Mouse (Mus musculus) liver, embryonic 13.5 days (tissue): ENCODE data around the gene Cox15. TPM values are rescaled to one million over a fixed set of nuclear protein-coding genes. Genes with fewer than 3 reads are reported as not detected.

Experiments
- ATAC-seq: fragments of 200-750 bp; cut with Nextera tagmentation; 2 replicates; pipeline ENCODE4 v1.8.0; 2017; ENCODE audit warnings: low read depth, mild to moderate bottlenecking, moderate number of reproducible peaks, moderate library complexity
- DNase-seq: peaks from one replicate; pipeline ENCODE4 v3.0.0; 2022
- H3K27ac ChIP-seq: fragments of 300-500 bp; sonication (generic); 2 replicates; pipeline ENCODE4 v1.5.1; 2015; ENCODE audit warnings: moderate library complexity, mild to moderate bottlenecking, inconsistent platforms
- H3K27me3 ChIP-seq: fragments of 300-500 bp; sonication (generic); 2 replicates; pipeline ENCODE4 v1.6.1; 2015; ENCODE audit warnings: mild to moderate bottlenecking, inconsistent platforms
- H3K36me3 ChIP-seq: fragments of 300-500 bp; sonication (generic); 2 replicates; pipeline ENCODE4 v1.6.1; 2015; ENCODE audit warnings: mild to moderate bottlenecking, inconsistent platforms
- H3K4me1 ChIP-seq: fragments of 300-500 bp; sonication (generic); replicated peaks from 2 replicates; pipeline ENCODE4 v1.6.1; 2015; ENCODE audit warnings: inconsistent platforms
- H3K4me2 ChIP-seq: fragments of 300-500 bp; sonication (generic); 2 replicates; pipeline ENCODE4 v1.6.1; 2015; ENCODE audit warnings: inconsistent platforms, mild to moderate bottlenecking, moderate library complexity
- H3K4me3 ChIP-seq: fragments of 300-500 bp; sonication (generic); replicated peaks from 2 replicates; pipeline ENCODE4 v1.5.1; 2015; ENCODE audit warnings: mild to moderate bottlenecking, inconsistent platforms
- H3K9ac ChIP-seq: fragments of 300-500 bp; sonication (generic); 2 replicates; pipeline ENCODE4 v1.6.1; 2015; ENCODE audit warnings: mild to moderate bottlenecking, inconsistent platforms
- H3K9me3 ChIP-seq: fragments of 300-500 bp; sonication (generic); replicated peaks from 2 replicates; pipeline ENCODE4 v1.6.1; 2016; ENCODE audit warnings: inconsistent platforms
- WGBS: fragments of 180-500 bp; shearing (Covaris S2); methylation state at CpG from one replicate; pipeline ENCODE4 v1.1.7; 2015; ENCODE audit not compliant: insufficient replicate concordance; 5-methylcytosine and 5-hydroxymethylcytosine counted together
- polyA plus RNA-seq: library from polyadenylated mRNA; unstranded; fragments of >200 nt; fragmentation: Nextera tagmentation; extraction: Ambion mirVana; gene quantifications from 2 replicates; pipeline ENCODE4 v1.2.1, GENCODE M21; 2015

The Cox15 gene
- polyA plus RNA-seq, 1 experiment from 2014 or later: 7.0 TPM

DNA sequence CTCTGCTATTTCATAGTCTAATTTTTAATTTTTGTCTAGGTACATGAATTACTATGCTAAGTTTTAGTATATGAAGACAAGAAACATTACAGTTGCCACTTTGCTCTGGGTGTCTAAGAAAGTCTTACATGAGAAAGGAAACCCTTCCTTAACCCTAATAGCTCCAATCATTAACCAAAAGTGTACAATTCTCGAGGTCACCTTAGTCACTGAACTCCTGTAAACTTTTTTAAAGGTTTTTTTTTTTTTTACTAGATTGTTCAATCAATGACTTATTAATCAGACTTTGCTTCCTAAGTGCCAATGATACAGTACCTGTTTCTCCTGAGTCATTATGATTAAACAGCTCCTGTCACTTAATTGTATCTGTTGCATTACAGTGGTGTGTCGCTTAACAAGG is 24.5 kb upstream of the Cox15 start:
- ATAC-seq (no peak), DNase-seq (no peak)
- no peak overlapping the region for H3K27ac ChIP-seq
- 58% methylated on average over 2 of the region's 2 CpGs for WGBS
- H3K9me3 ChIP-seq: no peaks in the 10 kb centered on the region
- H3K4me3 ChIP-seq: no peak overlapping the region
- no peak overlapping the region for H3K4me2 ChIP-seq
- peaks cover 20% of the 10 kb centered on the region for H3K4me1 ChIP-seq
- no peaks in the 10 kb centered on the region for H3K27me3 ChIP-seq
- H3K9ac ChIP-seq: no peak overlapping the region
- H3K36me3 ChIP-seq: no peaks in the 10 kb centered on the region

DNA sequence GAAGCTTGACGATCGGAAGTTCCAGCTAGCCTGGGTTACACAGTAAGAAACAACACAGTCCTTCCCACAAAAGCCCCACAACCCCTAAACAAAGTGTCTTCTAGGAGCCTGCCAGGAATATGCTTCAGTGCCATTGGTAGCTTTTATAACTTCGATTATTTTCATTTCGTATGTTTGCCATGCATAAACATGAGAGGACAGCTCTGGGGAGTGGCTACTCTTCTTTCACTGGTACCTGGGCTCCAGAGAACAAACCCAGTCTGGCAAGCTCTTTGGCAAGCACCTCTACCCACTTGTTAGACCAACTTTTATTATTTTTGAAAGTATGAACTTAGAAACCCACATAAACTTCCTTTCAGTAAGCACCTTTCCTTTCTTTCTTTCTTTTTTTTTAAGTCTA is 23.8 kb upstream of the Cox15 start:
- H3K27ac ChIP-seq: no peak overlapping the region
- no peaks in the 10 kb centered on the region for H3K36me3 ChIP-seq
- H3K27me3 ChIP-seq: no peaks in the 10 kb centered on the region
- no peak for DNase-seq
- peaks cover 24% of the 10 kb centered on the region for H3K4me1 ChIP-seq
- WGBS: 68% methylated on average over 4 of the region's 4 CpGs
- H3K9me3 ChIP-seq: no peaks in the 10 kb centered on the region
- no peak overlapping the region for H3K4me3 ChIP-seq
- ATAC-seq: no peak
- H3K9ac ChIP-seq: no peak overlapping the region
- no peak overlapping the region for H3K4me2 ChIP-seq

DNA sequence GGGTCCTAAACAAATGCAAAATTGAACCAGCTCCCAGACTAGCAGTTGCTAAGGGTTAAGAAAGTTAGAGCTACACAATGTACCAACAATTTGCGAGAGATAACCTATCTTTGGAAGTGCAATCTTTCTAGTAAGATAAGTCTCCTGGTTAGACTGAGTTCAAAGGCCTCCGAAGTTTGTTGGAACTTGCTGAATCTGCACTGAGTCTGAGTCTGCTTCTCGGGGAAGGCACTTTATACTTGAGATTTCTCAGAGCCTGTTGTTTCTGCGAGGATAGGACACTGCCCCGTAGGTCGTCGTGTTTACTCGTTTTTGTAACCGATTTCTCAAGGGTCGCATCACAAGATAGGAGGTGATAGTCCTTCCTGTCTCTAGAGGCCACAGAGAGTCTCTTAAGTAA is 22.6 kb upstream of the Cox15 start:
- ATAC-seq (no peak), DNase-seq (no peak)
- 26% methylated on average over 10 of the region's 10 CpGs for WGBS

DNA sequence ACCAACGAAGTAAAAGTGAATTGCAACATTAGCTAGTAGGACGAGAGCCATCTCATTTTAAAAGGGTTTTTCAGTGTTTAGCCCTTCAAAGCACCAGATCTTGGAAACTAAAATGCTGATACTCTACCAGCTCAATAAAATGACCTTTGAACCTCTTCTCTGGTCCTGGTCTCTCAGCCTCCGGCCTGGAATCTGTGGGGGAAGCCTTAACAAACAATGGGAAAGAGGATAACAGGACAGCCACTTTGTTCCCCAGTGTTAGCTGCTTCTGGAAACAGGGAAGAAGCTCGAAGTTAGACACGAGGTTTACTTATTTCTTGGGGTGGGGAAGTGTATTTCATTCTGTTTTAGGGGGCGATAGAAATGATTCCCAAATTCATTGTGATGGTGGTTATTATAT is 19.5 kb upstream of the Cox15 start:
- 56% methylated on average over 6 of the region's 6 CpGs for WGBS

More for the DNA sequence above, 22.6 kb upstream of the Cox15 start:
- H3K27ac ChIP-seq: no peak overlapping the region
- H3K4me1 ChIP-seq: peaks cover 26% of the 10 kb centered on the region
- no peaks in the 10 kb centered on the region for H3K9me3 ChIP-seq
- no peaks in the 10 kb centered on the region for H3K36me3 ChIP-seq
- no peak overlapping the region for H3K4me2 ChIP-seq
- no peak overlapping the region for H3K4me3 ChIP-seq
- no peak overlapping the region for H3K9ac ChIP-seq
- H3K27me3 ChIP-seq: no peaks in the 10 kb centered on the region

DNA sequence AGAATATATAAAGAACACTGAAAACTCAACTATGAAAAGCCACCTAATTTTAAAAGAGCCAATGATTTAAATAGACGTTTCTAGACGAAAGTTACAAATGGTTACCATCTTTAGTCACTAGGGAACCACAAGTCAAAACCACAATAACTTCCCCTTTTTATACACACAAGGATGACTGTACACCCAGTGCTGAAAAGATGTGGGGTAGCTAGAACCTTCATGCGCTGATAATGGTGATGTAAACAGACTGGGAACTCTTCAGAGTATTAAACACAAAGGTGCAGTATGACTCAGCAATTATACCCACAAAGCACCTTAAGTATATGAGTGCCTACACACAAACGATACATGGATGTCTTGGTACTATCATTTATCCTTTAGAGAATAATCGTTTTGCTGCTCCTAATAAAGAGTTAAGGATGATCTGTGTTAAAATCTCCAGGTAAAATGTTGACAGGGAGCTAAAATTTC is 18.7 kb upstream of the Cox15 start:
- H3K9me3 ChIP-seq: no peaks in the 10 kb centered on the region
- H3K27ac ChIP-seq: no peak overlapping the region
- H3K4me3 ChIP-seq: no peak overlapping the region
- 22% methylated on average over 5 of the region's 5 CpGs for WGBS
- no peaks in the 10 kb centered on the region for H3K27me3 ChIP-seq
- H3K9ac ChIP-seq: no peak overlapping the region
- H3K4me2 ChIP-seq: no peak overlapping the region
- no peak for DNase-seq
- peaks cover 22% of the 10 kb centered on the region for H3K4me1 ChIP-seq
- ATAC-seq: no peak
- no peaks in the 10 kb centered on the region for H3K36me3 ChIP-seq

More for the DNA sequence above, 19.5 kb upstream of the Cox15 start:
- Histone ChIP-seq H3K9me3 (no peaks in the 10 kb centered on the region), H3K9ac (no peak overlapping the region), H3K4me3 (no peak overlapping the region), H3K27me3 (no peaks in the 10 kb centered on the region), H3K4me2 (no peak overlapping the region), H3K27ac (no peak overlapping the region), H3K36me3 (no peaks in the 10 kb centered on the region), H3K4me1 (peaks cover 22% of the 10 kb centered on the region)
- no peak for DNase-seq
- no peak for ATAC-seq

DNA sequence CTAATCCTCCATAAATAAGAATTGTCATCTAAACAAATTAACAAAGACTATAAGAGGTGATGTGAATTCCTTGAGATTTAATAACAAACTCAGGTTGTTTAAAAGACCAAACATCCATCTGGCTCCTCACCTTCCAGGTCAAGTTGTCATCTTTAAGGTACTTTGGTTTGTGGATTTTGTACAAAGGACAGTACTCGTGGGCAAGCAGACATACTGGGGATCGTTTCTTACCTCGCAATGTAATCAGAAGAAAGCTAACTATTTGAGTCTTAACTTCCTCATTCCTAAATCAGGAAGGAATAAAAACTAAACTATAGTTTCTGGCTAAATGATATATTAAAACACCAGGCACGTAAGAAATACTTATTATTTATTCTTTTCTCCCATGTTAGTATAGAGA is 17.8 kb upstream of the Cox15 start:
- no peak overlapping the region for H3K9ac ChIP-seq
- no peak overlapping the region for H3K27ac ChIP-seq
- no peaks in the 10 kb centered on the region for H3K27me3 ChIP-seq
- no peak overlapping the region for H3K4me3 ChIP-seq
- ATAC-seq (no peak), DNase-seq (no peak)
- H3K9me3 ChIP-seq: no peaks in the 10 kb centered on the region
- no peaks in the 10 kb centered on the region for H3K36me3 ChIP-seq
- WGBS: 34% methylated on average over 4 of the region's 4 CpGs
- H3K4me2 ChIP-seq: no peak overlapping the region
- peaks cover 21% of the 10 kb centered on the region for H3K4me1 ChIP-seq

DNA sequence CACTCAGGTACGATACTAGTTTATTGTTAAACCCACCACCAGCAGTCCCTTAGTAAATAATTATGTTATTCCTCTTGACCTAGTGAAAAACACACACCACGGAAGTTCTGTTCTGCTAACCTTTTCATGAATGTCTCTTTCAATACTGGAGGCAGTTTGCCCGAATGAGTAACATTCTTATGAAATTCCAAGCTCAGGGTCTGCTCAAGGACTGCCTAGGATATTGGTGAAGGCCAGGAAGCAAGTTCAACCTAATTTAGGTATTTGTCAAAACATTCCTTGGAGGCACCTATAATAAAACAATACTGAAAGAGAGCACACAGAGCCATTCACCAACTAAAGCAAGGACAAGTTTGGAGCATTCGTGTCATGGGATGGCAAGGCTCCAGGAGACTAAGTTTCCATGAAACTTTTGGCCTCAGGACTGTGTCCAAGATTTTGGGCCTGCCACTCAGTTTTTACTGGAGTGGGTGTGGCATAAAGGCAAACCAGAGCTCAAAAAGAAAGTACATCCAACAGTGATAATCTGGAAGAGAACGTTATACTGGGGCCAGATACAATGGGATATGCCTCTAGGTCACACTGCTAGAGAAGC is 16.7 kb upstream of the Cox15 start:
- ATAC-seq: no peak
- Histone ChIP-seq H3K4me2 (no peak overlapping the region), H3K27me3 (no peaks in the 10 kb centered on the region), H3K36me3 (no peaks in the 10 kb centered on the region), H3K9me3 (no peaks in the 10 kb centered on the region), H3K27ac (no peak overlapping the region), H3K4me3 (no peak overlapping the region), H3K9ac (no peak overlapping the region), H3K4me1 (peaks cover 14% of the 10 kb centered on the region; the same call in 1 of the 2 replicates)
- DNase-seq: no peak
- 70% methylated on average over 5 of the region's 5 CpGs for WGBS

DNA sequence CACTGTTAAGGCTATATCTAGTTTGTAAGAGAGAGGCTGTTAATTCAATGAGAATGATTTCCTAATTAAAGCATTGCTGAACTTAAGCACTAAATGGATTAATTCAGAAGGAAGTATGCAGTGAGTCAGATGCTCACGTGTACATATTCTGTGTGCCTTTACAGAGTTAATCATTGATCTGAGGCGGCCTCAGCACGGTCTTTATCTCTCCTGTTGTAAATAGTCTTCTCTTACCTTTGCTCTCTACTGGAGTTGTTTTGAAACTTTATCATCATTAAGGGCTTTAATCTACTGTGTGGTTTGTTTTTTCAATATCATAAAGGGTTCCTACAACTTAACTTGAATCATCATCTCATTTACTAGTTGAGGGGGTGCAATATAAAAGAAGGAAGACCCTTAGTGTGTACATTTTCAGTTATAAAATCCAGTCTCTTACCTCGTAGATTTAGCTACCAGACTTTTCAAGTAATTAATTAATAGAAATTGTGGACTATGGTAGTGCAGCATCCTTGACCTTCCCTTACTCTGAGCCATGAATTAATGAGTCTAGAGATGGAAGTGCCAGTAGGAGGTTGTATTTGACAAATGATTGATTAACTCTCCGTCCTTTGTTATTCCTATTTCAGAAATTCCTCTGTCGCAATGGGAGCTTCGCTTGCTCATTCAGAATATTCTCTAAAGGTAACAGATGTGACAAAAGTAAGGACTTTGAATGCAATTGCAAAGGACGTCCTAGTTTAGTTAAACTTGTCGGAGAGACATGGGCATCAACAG is 14.9 kb upstream of the Cox15 start:
- Histone ChIP-seq H3K27ac (no peak overlapping the region), H3K9me3 (no peaks in the 10 kb centered on the region), H3K9ac (no peak overlapping the region), H3K36me3 (no peaks in the 10 kb centered on the region), H3K27me3 (no peaks in the 10 kb centered on the region), H3K4me1 (peaks cover 7% of the 10 kb centered on the region; the same call in 1 of the 2 replicates), H3K4me3 (no peak overlapping the region), H3K4me2 (no peak overlapping the region)
- ATAC-seq (peak; percentile 41; the same call in 1 of the 2 replicates), DNase-seq (no peak)
- 62% methylated on average over 9 of the region's 9 CpGs for WGBS

DNA sequence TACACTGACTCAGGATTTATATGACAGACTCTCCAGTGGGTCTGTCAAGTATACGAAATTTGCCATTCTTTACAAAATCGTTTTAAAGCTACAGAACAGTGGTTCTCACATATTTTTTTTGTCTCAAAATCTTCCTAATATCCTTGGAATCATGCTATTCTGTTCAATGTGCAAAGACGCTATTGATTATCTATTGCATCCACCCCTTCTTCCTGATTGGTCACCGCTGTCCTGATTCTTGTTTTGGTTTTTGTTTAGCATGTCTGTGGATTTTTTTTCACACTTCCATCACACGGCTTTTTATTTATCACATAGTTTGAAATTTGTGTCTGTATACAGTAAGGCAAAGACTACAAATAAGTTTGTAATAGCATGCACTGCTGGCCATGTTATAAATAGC is 13.7 kb upstream of the Cox15 start:
- Histone ChIP-seq H3K27me3 (no peaks in the 10 kb centered on the region), H3K36me3 (no peaks in the 10 kb centered on the region), H3K27ac (no peak overlapping the region), H3K9ac (no peak overlapping the region), H3K9me3 (no peaks in the 10 kb centered on the region), H3K4me3 (no peak overlapping the region), H3K4me1 (peaks cover under 1% of the 10 kb centered on the region; the same call in 1 of the 2 replicates), H3K4me2 (no peak overlapping the region)
- DNase-seq (no peak), ATAC-seq (no peak)
- WGBS: 67% methylated on average over 5 of the region's 5 CpGs

DNA sequence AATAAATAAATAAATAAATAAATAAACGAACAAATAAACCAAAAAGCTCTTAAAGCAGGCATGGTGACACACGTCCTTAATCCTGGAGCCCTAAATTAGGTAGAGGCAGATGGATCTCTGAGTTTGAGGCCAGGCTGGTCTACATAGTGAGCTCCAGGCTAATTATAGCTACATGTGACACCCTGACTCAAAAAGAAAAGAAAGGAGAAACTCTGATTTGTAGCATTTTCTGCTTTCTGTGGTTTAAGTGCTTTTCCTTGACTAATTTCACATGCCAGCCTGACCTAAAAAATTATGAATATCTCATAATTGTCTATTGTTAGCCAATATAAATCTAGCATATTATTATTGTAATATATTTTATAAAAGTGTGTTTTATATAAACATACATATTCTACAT is 9.6 kb upstream of the Cox15 start:
- Histone ChIP-seq H3K27me3 (no peaks in the 10 kb centered on the region), H3K9me3 (no peaks in the 10 kb centered on the region), H3K9ac (no peak overlapping the region), H3K4me3 (no peak overlapping the region), H3K27ac (no peak overlapping the region), H3K36me3 (0 out of 2 replicates have a peak, but pooled peaks cover 6% of the 10 kb centered on the region), H3K4me1 (no peaks in the 10 kb centered on the region), H3K4me2 (no peak overlapping the region)
- no peak for DNase-seq
- no peak for ATAC-seq
- 64% methylated on average over 2 of the region's 2 CpGs for WGBS

DNA sequence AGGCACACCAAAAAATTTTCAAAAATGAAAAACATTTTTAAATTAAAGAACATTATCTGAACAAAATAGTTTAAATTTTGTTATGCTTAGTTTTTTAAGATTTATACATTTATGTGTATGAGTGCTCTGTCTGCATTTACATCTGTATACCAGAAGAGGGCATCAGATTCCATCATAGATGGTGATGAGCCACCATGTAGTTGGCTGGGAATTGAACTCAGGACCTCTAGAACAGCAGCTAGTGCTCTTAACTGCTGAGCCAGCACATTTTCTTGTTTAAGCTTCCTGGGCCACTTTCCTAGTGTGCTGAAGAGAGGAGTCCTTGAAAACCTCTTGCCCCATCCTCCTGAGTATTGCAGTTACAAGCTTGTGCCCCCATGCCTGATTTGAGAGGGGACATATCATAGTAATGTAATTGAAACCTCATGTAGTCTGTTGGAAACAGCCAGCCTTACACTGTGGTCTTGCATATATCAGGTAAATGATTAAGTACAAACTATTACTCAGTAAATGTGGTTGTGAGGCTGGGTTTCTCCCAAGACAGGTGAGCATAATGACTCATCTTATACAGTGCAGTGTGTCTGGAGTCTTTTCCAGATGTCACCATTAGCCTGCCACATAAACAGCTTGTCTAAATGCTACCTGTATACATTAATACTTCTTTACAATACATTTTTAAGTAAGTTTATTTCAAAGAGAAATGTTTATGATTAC is 8.9 kb upstream of the Cox15 start:
- no peak overlapping the region for H3K4me3 ChIP-seq
- H3K27ac ChIP-seq: no peak overlapping the region
- no peaks in the 10 kb centered on the region for H3K9me3 ChIP-seq
- no peaks in the 10 kb centered on the region for H3K4me1 ChIP-seq
- ATAC-seq (no peak), DNase-seq (no peak)
- no peaks in the 10 kb centered on the region for H3K27me3 ChIP-seq
- H3K9ac ChIP-seq: no peak overlapping the region
- 0 out of 2 replicates have a peak, but pooled peaks cover 6% of the 10 kb centered on the region for H3K36me3 ChIP-seq
- no peak overlapping the region for H3K4me2 ChIP-seq
